Mouse (Mus musculus): Measurements from ENCODE around the gene Lats2.

- TF ChIP-seq CTCF (IDR thresholded peaks at IDR 0.05; ENCODE audit: low read depth): no peak
- no peak for TF ChIP-seq EP300 (IDR thresholded peaks at IDR 0.05; ENCODE audit: low read depth)
These were observed 45.3 kb downstream of the Lats2 start for GRCm38 (mm10) chr14:57712884-57713283.
